Mouse (Mus musculus) left cerebral cortex, postnatal 10 days (tissue): Measurements from ENCODE around the gene 4930579G24Rik. TPM values are rescaled to one million over a fixed set of nuclear protein-coding genes. Genes with fewer than 3 reads are reported as not detected.

ENCODE experiments used
- DNase-seq, 2 experiments: peaks; one replicate each; pipeline ENCODE4 v3.0.0; 2021 to 2022; ENCODE audit warnings: low spot score in 2 of 2, mixed read lengths in 1 of 2; ENCODE audit errors: extremely low spot score in 1 of 2
- intact Hi-C: fragments of 180-260 bp; cut with DNase I; formaldehyde crosslinking; loops from one replicate; pipeline ENCODE4 v1.15.1; 2025
- total RNA-seq, 2 experiments: library from RNA; stranded (reverse); gene quantifications; 2 replicates each; pipeline ENCODE4 v1.2.3; 2021

Gene 4930579G24Rik
- total RNA-seq, 2 experiments from 2014 or later: 1.5 to 1.8 TPM

GRCm38 (mm10) chr3:79674641-79675040 lies 45.8 kb downstream of the 4930579G24Rik start:
- intact Hi-C loops: loop anchor here (10.0 kb wide), 1 partner anchor 70 kb away; no protein-coding TSS in a partner anchor
- DNase-seq: no peak

- DNase-seq: no peak
- intact Hi-C loops: loop anchor here (10.0 kb wide), 1 partner anchor 68 kb away; no protein-coding TSS in a partner anchor
Observed at GRCm38 (mm10) chr3:79676411-79676810, 47.5 kb downstream of the 4930579G24Rik start.

Other genes starting within 250 kb of the 4930579G24Rik start
- 10 to 100 TPM; 21.6 to 23.1 TPM for gene Fnip2, start 61.3 kb upstream of the 4930579G24Rik start, total RNA-seq
- 10 to 100 TPM; 66.0 to 68.2 TPM for gene Ppid, start 37.7 kb upstream of the 4930579G24Rik start, total RNA-seq
- 10 to 100 TPM; 26.0 to 27.3 TPM for gene Etfdh, start 421 bp downstream of the 4930579G24Rik start, total RNA-seq
- gene Rxfp1, start 108.8 kb downstream of the 4930579G24Rik start, total RNA-seq: 10 to 100 TPM; 32.1 to 33.5 TPM
- gene Tmem144, start 223.7 kb downstream of the 4930579G24Rik start, total RNA-seq: 1 to 10 TPM; 5.4 to 8.4 TPM